Mouse (Mus musculus) left cerebral cortex, postnatal 14 days (tissue): ENCODE results near the gene Ccnl2. TPM values are rescaled to one million over a fixed set of nuclear protein-coding genes. Genes with fewer than 3 reads are reported as not detected.

ENCODE experiments used
- DNase-seq, 2 experiments: peaks; one replicate each; pipeline ENCODE4 v3.0.0; 2021 to 2022; ENCODE audit warnings: low spot score in 2 of 2, mixed read lengths in 1 of 2
- intact Hi-C: fragments of 180-260 bp; cut with DNase I; formaldehyde crosslinking; loops from one replicate; pipeline ENCODE4 v1.15.1; 2025
- long read RNA-seq, 2 experiments: library from polyadenylated mRNA; stranded (forward); transcript quantifications; one replicate each; pipeline ENCODE4 v2.0.0; 2021
- total RNA-seq, 2 experiments: library from RNA; stranded (reverse); gene quantifications; 2 replicates each; pipeline ENCODE4 v1.2.3; 2021

Gene Ccnl2
- 10 to 100 TPM; 69.5 to 73.5 TPM for total RNA-seq
- long read RNA-seq, experiment 1, full-length matches to known transcripts = 43 of 109 reads
- long read RNA-seq, experiment 1, partial matches to known transcripts = 49 of 109 reads
- long read RNA-seq, experiment 1, other reads (novel, unspliced or antisense) = 17 of 109 reads
- long read RNA-seq, experiment 2, full-length matches to known transcripts = 72 of 137 reads
- long read RNA-seq, experiment 2, partial matches to known transcripts = 37 of 137 reads
- long read RNA-seq, experiment 2, other reads (novel, unspliced or antisense) = 28 of 137 reads

- DNase-seq = peak; percentile 94 to 96
- intact Hi-C loops = loop anchor here (2.0 kb wide), 1 partner anchor 15 kb away; no protein-coding TSS in a partner anchor
Observed at GRCm38 (mm10) chr4:155811929-155812664, at the start of gene Ccnl2. Gene Ccnl2 (plus strand): TSS chr4:155812489.

- intact Hi-C loops = no loop called here
- no peak for DNase-seq
Observed at GRCm38 (mm10) chr4:155769496-155769879, 42.8 kb upstream of the Ccnl2 start.

GRCm38 (mm10) chr4:155769880-155770512 lies 42.3 kb upstream of the Ccnl2 start:
- DNase-seq = peak; percentile 85 to 93
- intact Hi-C loops = no loop called here

- no peak for DNase-seq
- intact Hi-C loops = no loop called here
Observed at GRCm38 (mm10) chr4:155770626-155771025, 41.7 kb upstream of the Ccnl2 start.

GRCm38 (mm10) chr4:155771706-155772105 lies 40.6 kb upstream of the Ccnl2 start:
- no peak for DNase-seq
- intact Hi-C loops = no loop called here

- no peak for DNase-seq
- intact Hi-C loops = no loop called here
Observed at GRCm38 (mm10) chr4:155772786-155773185, 39.5 kb upstream of the Ccnl2 start.

GRCm38 (mm10) chr4:155773335-155774078 lies 38.8 kb upstream of the Ccnl2 start:
- no peak for DNase-seq
- intact Hi-C loops = no loop called here

- intact Hi-C loops = no loop called here
- DNase-seq = peak; percentile 81 to 91
Observed at GRCm38 (mm10) chr4:155774280-155774754, 38.0 kb upstream of the Ccnl2 start, which contains the start of gene Vwa1. Gene Vwa1 (minus strand): TSS chr4:155774698.

GRCm38 (mm10) chr4:155774971-155775740 lies 37.1 kb upstream of the Ccnl2 start:
- DNase-seq = peak; percentile 58 to 73
- intact Hi-C loops = no loop called here

- no peak for DNase-seq
Observed at GRCm38 (mm10) chr4:155775855-155776254, 36.4 kb upstream of the Ccnl2 start.

GRCm38 (mm10) chr4:155776704-155777335 lies 35.5 kb upstream of the Ccnl2 start:
- intact Hi-C loops = no loop called here
- DNase-seq = peak in 1 of 2 experiments; percentile 35

More at GRCm38 (mm10) chr4:155775855-155776254, 36.4 kb upstream of the Ccnl2 start:
- intact Hi-C loops = no loop called here

GRCm38 (mm10) chr4:155777816-155778215 lies 34.5 kb upstream of the Ccnl2 start:
- intact Hi-C loops = no loop called here
- no peak for DNase-seq

- intact Hi-C loops = no loop called here
- no peak for DNase-seq
Observed at GRCm38 (mm10) chr4:155779498-155779897, 32.8 kb upstream of the Ccnl2 start.

- intact Hi-C loops = no loop called here
Observed at GRCm38 (mm10) chr4:155780895-155781294, 31.4 kb upstream of the Ccnl2 start.

GRCm38 (mm10) chr4:155783486-155784080 lies 28.7 kb upstream of the Ccnl2 start:
- intact Hi-C loops = no loop called here
- no peak for DNase-seq

More at GRCm38 (mm10) chr4:155780895-155781294, 31.4 kb upstream of the Ccnl2 start:
- DNase-seq = no peak

GRCm38 (mm10) chr4:155784081-155784701 lies 28.1 kb upstream of the Ccnl2 start:
- DNase-seq = peak; percentile 73 to 76
- intact Hi-C loops = no loop called here

GRCm38 (mm10) chr4:155785246-155785645 lies 27.0 kb upstream of the Ccnl2 start:
- intact Hi-C loops = no loop called here
- DNase-seq = no peak
